Mouse (Mus musculus): ENCODE measurements around the gene Map3k13.

Gene Map3k13

GRCm38 (mm10) chr16:21928471-21928870 is 134.3 kb downstream of the Map3k13 start:
- DNase-seq: no peak

GRCm38 (mm10) chr16:21946761-21947715 is 152.9 kb downstream of the Map3k13 start, which contains the start of gene Tmem41a:
Tmem41a (minus strand) TSS chr16:21947552.
- peak; percentile 94 for DNase-seq

- DNase-seq: no peak
Measured at GRCm38 (mm10) chr16:21955591-21955990, 161.4 kb downstream of the Map3k13 start.

DNA sequence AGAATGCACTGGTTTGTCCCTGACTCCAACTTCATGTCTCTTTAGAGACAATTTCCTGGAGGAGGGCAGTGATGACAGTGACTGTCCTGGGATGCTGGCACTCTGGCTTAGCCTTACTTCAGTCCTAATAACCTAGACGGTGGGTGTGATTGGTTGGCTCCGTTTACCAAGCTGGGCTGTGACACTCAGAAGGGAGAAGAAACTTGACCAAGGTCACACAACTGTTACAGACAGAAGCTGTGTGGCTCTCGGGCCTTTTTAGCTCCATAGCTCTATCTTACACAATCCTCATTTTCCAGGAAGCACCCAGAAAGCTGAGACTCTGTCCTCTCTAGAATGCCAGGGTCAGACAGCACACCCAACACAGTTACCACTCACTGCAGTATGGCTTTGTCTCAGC is 171.4 kb downstream of the Map3k13 start:
- no peak for DNase-seq

DNA sequence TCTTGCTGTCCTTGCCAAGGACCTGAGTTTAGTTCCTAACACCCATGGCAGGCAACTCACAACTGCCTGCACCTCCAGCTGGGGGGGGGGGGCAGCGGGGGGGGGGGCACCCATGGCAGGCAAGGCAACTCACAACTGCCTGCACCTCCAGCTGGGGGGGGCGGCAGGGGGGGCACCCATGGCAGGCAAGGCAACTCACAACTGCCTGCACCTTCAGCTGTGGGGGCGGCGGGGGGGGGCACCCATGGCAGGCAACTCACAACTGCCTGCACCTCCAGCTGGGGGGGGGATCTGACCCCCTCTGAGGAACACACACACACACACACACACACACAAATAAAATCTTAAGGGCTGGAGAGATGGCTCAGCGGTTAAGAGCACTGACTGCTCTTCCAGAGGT is 175.7 kb downstream of the Map3k13 start:
- no peak for DNase-seq

GRCm38 (mm10) chr16:21970536-21970935 is 176.4 kb downstream of the Map3k13 start:
- DNase-seq: no peak

- DNase-seq: no peak
Measured at GRCm38 (mm10) chr16:21971446-21971845, 177.3 kb downstream of the Map3k13 start.

- DNase-seq: no peak
Measured at GRCm38 (mm10) chr16:21976203-21976602, 182.1 kb downstream of the Map3k13 start.

DNA sequence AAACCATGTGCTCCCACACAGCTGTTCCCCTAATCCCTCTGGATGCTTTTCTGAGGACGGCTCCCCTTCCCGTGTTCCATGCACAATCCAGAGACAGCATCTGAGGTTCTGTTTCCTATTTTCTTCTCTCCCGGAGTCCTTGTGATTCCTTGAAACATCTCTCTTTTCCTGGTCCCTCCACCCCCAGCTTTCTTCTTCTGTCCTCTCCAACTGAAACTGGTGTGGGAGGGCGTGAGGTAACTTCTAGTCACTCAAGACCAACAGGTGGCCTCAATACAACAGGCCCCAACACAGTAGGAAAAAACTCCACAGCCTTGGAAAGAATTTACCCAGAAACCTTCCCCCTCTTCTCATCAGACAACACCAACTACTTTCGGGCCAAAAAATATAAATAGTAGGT is 183.2 kb downstream of the Map3k13 start:
- DNase-seq: no peak

Data from kidney, postnatal 10 days (tissue).